Mouse (Mus musculus) heart, embryonic 13.5 days (tissue): ENCODE data around the gene Gstm5. TPM values are rescaled to one million over a fixed set of nuclear protein-coding genes. Genes with fewer than 3 reads are reported as not detected.

Experiments
- ATAC-seq: fragments of 200-750 bp; cut with Nextera tagmentation; 2 replicates; pipeline ENCODE4 v1.8.0; 2017; ENCODE audit warnings: moderate TSS enrichment; ENCODE audit not compliant: insufficient number of reproducible peaks, low FRiP score, low TSS enrichment; ENCODE audit errors: extremely low read depth
- H3K27ac ChIP-seq: fragments of 300-500 bp; sonication (generic); replicated peaks from 2 replicates; pipeline ENCODE4 v1.5.1; 2015; ENCODE audit warnings: moderate library complexity, mild to moderate bottlenecking, inconsistent platforms
- H3K27me3 ChIP-seq: fragments of 300-500 bp; sonication (generic); replicated peaks from 2 replicates; pipeline ENCODE4 v1.6.1; 2015; ENCODE audit warnings: mild to moderate bottlenecking, inconsistent platforms
- H3K36me3 ChIP-seq: fragments of 300-500 bp; sonication (generic); 2 replicates; pipeline ENCODE4 v1.6.1; 2015; ENCODE audit warnings: mild to moderate bottlenecking, inconsistent platforms
- H3K4me1 ChIP-seq: fragments of 300-500 bp; sonication (generic); 2 replicates; pipeline ENCODE4 v1.6.1; 2015; ENCODE audit warnings: inconsistent platforms
- H3K4me2 ChIP-seq: fragments of 300-500 bp; sonication (generic); 2 replicates; pipeline ENCODE4 v1.6.1; 2015; ENCODE audit warnings: inconsistent platforms, mild to moderate bottlenecking, moderate library complexity
- H3K4me3 ChIP-seq: fragments of 300-500 bp; sonication (generic); 2 replicates; pipeline ENCODE4 v1.5.1; 2015; ENCODE audit warnings: moderate library complexity, mild to moderate bottlenecking, inconsistent platforms
- H3K9ac ChIP-seq: fragments of 300-500 bp; sonication (generic); 2 replicates; pipeline ENCODE4 v1.6.1; 2015; ENCODE audit warnings: inconsistent platforms, mild to moderate bottlenecking, moderate library complexity
- H3K9me3 ChIP-seq: fragments of 300-500 bp; sonication (generic); 2 replicates; pipeline ENCODE4 v1.6.1; 2016; ENCODE audit warnings: inconsistent platforms
- WGBS: fragments of 180-500 bp; shearing (Covaris S2); methylation state at CpG from one replicate; pipeline ENCODE4 v1.1.7; 2015; ENCODE audit warnings: mixed read lengths; 5-methylcytosine and 5-hydroxymethylcytosine counted together
- polyA plus RNA-seq: library from polyadenylated mRNA; unstranded; fragments of >200 nt; fragmentation: Nextera tagmentation; extraction: Ambion mirVana; gene quantifications from 2 replicates; pipeline ENCODE4 v1.2.1, GENCODE M21; 2015

The Gstm5 gene
- polyA plus RNA-seq, 1 experiment from 2014 or later = 131 TPM

DNA sequence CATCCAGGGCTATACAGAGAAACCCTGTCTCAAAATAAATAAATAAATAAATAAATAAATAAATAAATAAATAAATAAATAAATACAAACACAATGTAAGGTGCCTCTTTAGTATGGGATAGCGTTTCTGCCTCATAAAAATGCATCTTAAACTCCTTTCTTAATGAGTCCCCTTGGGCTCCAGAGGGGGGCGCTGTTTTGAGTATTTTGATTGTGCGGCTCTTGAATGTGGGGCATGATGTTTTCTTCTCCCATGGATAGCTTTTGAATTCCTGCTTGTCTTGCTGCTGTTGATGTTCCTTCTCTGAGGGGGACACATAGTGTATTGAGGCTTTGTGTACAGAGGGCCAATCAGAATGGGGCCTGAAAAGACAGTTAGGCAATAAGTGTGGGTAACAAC lies 21.5 kb downstream of the Gstm5 start:
- no peak for ATAC-seq
- 72% methylated on average over 3 of the region's 3 CpGs for WGBS
- H3K9me3 ChIP-seq = no peaks in the 10 kb centered on the region
- no peak overlapping the region for H3K4me2 ChIP-seq
- no peaks in the 10 kb centered on the region for H3K4me1 ChIP-seq
- H3K27me3 ChIP-seq = peaks cover 25% of the 10 kb centered on the region
- no peak overlapping the region for H3K9ac ChIP-seq
- no peaks in the 10 kb centered on the region for H3K36me3 ChIP-seq
- no peak overlapping the region for H3K4me3 ChIP-seq
- no peak overlapping the region for H3K27ac ChIP-seq

DNA sequence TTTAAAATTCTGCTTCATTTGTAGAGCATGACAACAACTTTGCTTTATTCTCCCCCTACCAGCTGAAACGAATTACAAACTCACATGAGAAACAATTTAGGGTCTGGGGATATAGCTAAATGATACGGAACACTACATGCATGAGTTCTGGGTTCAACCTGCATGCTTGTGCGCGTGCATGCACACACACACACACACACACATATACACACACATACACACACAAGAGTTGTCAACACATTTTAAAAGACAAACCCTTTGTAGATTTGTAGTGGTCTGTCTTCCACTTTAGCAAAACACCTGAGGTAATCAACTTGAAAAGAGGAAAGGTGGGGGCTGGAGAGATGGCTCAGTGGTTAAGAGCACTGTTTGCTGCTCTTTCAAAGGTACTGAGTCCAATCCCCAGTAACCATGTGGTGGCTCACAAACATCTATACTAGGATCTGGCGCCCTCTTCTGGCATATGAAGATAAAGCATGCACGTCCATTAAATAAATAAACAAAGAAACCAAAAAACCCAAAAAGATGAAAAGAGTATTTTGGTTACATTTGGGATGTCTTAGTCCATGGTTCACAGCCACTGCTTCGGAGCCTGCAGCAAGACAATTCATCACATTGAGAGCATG lies 22.3 kb downstream of the Gstm5 start:
- WGBS = 52% methylated on average over 7 of the region's 7 CpGs
- H3K4me3 ChIP-seq = no peak overlapping the region
- no peak overlapping the region for H3K27ac ChIP-seq
- H3K9ac ChIP-seq = no peak overlapping the region
- H3K9me3 ChIP-seq = no peaks in the 10 kb centered on the region
- H3K4me2 ChIP-seq = no peak overlapping the region
- ATAC-seq = no peak
- no peaks in the 10 kb centered on the region for H3K4me1 ChIP-seq
- H3K27me3 ChIP-seq = peaks cover 25% of the 10 kb centered on the region
- no peaks in the 10 kb centered on the region for H3K36me3 ChIP-seq

GRCm38 (mm10) chr3:107920348-107920747 lies 24.7 kb downstream of the Gstm5 start:
- Histone ChIP-seq H3K36me3 (no peaks in the 10 kb centered on the region), H3K27me3 (peaks cover 30% of the 10 kb centered on the region), H3K4me2 (no peak overlapping the region), H3K4me3 (no peak overlapping the region), H3K9me3 (no peaks in the 10 kb centered on the region), H3K27ac (no peak overlapping the region), H3K9ac (no peak overlapping the region), H3K4me1 (no peaks in the 10 kb centered on the region)
- 92% methylated on average over 5 of the region's 5 CpGs for WGBS
- no peak for ATAC-seq

DNA sequence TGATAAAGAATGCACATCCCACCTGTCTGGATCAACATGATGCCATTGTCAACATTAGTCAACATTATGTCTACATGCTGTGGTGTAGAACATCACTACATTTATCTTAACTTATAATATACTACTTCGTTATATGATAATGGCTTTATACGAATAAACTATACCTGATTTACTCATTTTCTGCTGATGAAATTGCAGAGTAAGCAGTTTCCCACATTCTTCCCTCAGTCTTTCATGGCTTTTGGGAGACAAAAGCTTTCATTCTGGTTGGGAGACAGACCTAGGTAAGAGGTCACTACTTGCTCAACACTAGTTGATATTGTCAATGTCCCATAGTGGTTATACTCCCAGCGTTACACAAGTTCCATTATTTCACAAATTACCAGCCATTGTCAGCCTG lies 29.7 kb downstream of the Gstm5 start:
- Histone ChIP-seq H3K36me3 (no peaks in the 10 kb centered on the region), H3K4me3 (no peak overlapping the region), H3K4me2 (no peak overlapping the region), H3K27ac (no peak overlapping the region), H3K27me3 (peaks cover 16% of the 10 kb centered on the region; the same call in 1 of the 2 replicates), H3K9ac (no peak overlapping the region), H3K4me1 (no peaks in the 10 kb centered on the region), H3K9me3 (no peaks in the 10 kb centered on the region)
- WGBS = 76% methylated on average over 3 of the region's 3 CpGs
- ATAC-seq = no peak

GRCm38 (mm10) chr3:107927841-107928240 lies 32.2 kb downstream of the Gstm5 start:
- peaks cover 10% of the 10 kb centered on the region for H3K4me1 ChIP-seq
- H3K4me2 ChIP-seq = no peak overlapping the region
- H3K9ac ChIP-seq = no peak overlapping the region
- H3K9me3 ChIP-seq = no peaks in the 10 kb centered on the region
- H3K4me3 ChIP-seq = no peak overlapping the region
- no peaks in the 10 kb centered on the region for H3K36me3 ChIP-seq
- ATAC-seq = no peak
- 75% methylated on average over 3 of the region's 3 CpGs for WGBS
- peaks cover 5% of the 10 kb centered on the region; the same call in 1 of the 2 replicates for H3K27me3 ChIP-seq
- no peak overlapping the region for H3K27ac ChIP-seq

DNA sequence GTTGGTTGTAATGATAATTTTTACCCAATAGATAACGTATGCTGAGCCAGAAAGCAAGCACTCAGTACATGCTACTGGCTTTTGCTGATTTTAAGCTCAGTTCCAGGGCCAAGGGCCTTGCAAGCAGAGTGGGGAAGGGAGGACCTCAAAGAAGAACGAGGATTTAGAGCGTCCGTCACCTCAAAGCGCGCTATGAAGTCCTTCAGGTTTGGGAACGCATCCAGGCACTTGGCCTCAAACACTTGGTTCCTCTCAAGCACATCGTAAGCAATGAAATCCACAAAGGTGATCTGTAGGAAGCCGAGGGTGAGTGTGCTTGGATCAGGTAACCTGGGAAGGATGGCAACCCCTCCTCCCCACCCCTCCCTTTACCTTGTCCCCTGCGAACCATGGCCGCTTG lies 33.1 kb downstream of the Gstm5 start:
- Histone ChIP-seq H3K4me3 (no peak overlapping the region), H3K27ac (no peak overlapping the region), H3K27me3 (peaks cover 5% of the 10 kb centered on the region; the same call in 1 of the 2 replicates), H3K36me3 (no peaks in the 10 kb centered on the region), H3K4me2 (no peak overlapping the region), H3K9ac (no peak overlapping the region), H3K9me3 (no peaks in the 10 kb centered on the region), H3K4me1 (peaks cover 10% of the 10 kb centered on the region)
- WGBS = 82% methylated on average over 11 of the region's 11 CpGs
- ATAC-seq = no peak

GRCm38 (mm10) chr3:107929243-107929642 lies 33.6 kb downstream of the Gstm5 start:
- no peak for ATAC-seq
- Histone ChIP-seq H3K27me3 (peaks cover 10% of the 10 kb centered on the region; the same call in 1 of the 2 replicates), H3K27ac (no peak overlapping the region), H3K36me3 (no peaks in the 10 kb centered on the region), H3K9me3 (no peaks in the 10 kb centered on the region), H3K4me1 (peaks cover 10% of the 10 kb centered on the region), H3K4me2 (no peak overlapping the region), H3K9ac (no peak overlapping the region), H3K4me3 (no peak overlapping the region)
- 76% methylated on average over 4 of the region's 4 CpGs for WGBS

- Histone ChIP-seq H3K4me2 (no peak overlapping the region), H3K27me3 (peaks cover 10% of the 10 kb centered on the region; the same call in 1 of the 2 replicates), H3K4me3 (no peak overlapping the region), H3K36me3 (no peaks in the 10 kb centered on the region), H3K9me3 (no peaks in the 10 kb centered on the region), H3K27ac (no peak overlapping the region), H3K9ac (no peak overlapping the region), H3K4me1 (peaks cover 10% of the 10 kb centered on the region)
- WGBS = 83% methylated on average over 4 of the region's 4 CpGs
- ATAC-seq = no peak
These were observed 34.1 kb downstream of the Gstm5 start for GRCm38 (mm10) chr3:107929731-107930130.

GRCm38 (mm10) chr3:107931134-107931533 lies 35.5 kb downstream of the Gstm5 start:
- Histone ChIP-seq H3K4me1 (peaks cover 22% of the 10 kb centered on the region), H3K4me3 (peak overlapping the region; percentile 48), H3K9ac (peak overlapping the region; percentile 75), H3K27ac (peak overlapping the region; percentile 71), H3K9me3 (no peaks in the 10 kb centered on the region), H3K27me3 (peaks cover 8% of the 10 kb centered on the region; the same call in 1 of the 2 replicates), H3K4me2 (peak overlapping the region; percentile 69), H3K36me3 (no peaks in the 10 kb centered on the region)
- no peak for ATAC-seq
- 45% methylated on average over 2 of the region's 2 CpGs for WGBS

- Histone ChIP-seq H3K9ac (peak within 1 kb of the TSS; percentile 75), H3K4me2 (peak within 1 kb of the TSS; percentile 69), H3K27ac (peak within 1 kb of the TSS; percentile 71), H3K4me3 (peak within 1 kb of the TSS; percentile 48), H3K27me3 (peaks cover 11% of the 10 kb centered on the region), H3K9me3 (no peaks in the 10 kb centered on the region), H3K36me3 (no peaks in the 10 kb centered on the region), H3K4me1 (peaks cover 25% of the 10 kb centered on the region)
- ATAC-seq = peak; percentile 80
- 4% methylated on average over 10 of the region's 10 CpGs for WGBS
These were observed 36.0 kb downstream of the Gstm5 start, which contains the start of gene Gstm7 for GRCm38 (mm10) chr3:107931670-107932069. Gstm7 (minus strand) TSS chr3:107931817.

- H3K9ac ChIP-seq = no peak overlapping the region; the same call in 1 of the 2 replicates
- ATAC-seq = no peak
- peaks cover 11% of the 10 kb centered on the region for H3K27me3 ChIP-seq
- H3K4me3 ChIP-seq = no peak overlapping the region
- H3K4me2 ChIP-seq = no peak overlapping the region; the same call in 1 of the 2 replicates
- peak overlapping the region; percentile 54; the same call in 1 of the 2 replicates for H3K27ac ChIP-seq
- no peaks in the 10 kb centered on the region for H3K36me3 ChIP-seq
- H3K4me1 ChIP-seq = peaks cover 25% of the 10 kb centered on the region
- 67% methylated on average over 6 of the region's 6 CpGs for WGBS
- H3K9me3 ChIP-seq = no peaks in the 10 kb centered on the region
These were observed 36.5 kb downstream of the Gstm5 start for GRCm38 (mm10) chr3:107932128-107932527.

GRCm38 (mm10) chr3:107935268-107935667 lies 39.6 kb downstream of the Gstm5 start:
- Histone ChIP-seq H3K4me2 (no peak overlapping the region), H3K9me3 (no peaks in the 10 kb centered on the region), H3K9ac (no peak overlapping the region), H3K4me3 (no peak overlapping the region), H3K4me1 (peaks cover 28% of the 10 kb centered on the region), H3K36me3 (no peaks in the 10 kb centered on the region), H3K27me3 (peaks cover 19% of the 10 kb centered on the region), H3K27ac (no peak overlapping the region)
- 42% methylated on average over 3 of the region's 3 CpGs for WGBS
- no peak for ATAC-seq
